Mouse (Mus musculus) c-Kit-positive CD71-negative TER-119-negative erythroid progenitor cells, embryonic 14.5 days (primary cell): ENCODE measurements around the gene Slc25a33.
"Not testable (repeated sequence)": the region's sequence is repeated elsewhere in the genome, so short reads cannot be mapped to it uniquely, and the experiment has no call there.

Experiments
- DNase-seq: peaks from one replicate; pipeline ENCODE4 v3.0.0-alpha.2; 2013; ENCODE audit warnings: low read depth

Gene Slc25a33

GRCm38 (mm10) chr4:149758423-149758822, 15.7 kb downstream of the Slc25a33 start:
- DNase-seq: no peak

GRCm38 (mm10) chr4:149756546-149756945, 17.5 kb downstream of the Slc25a33 start:
- DNase-seq: not testable (repeated sequence)

GRCm38 (mm10) chr4:149752836-149753235, 21.2 kb downstream of the Slc25a33 start:
- DNase-seq: no peak

- no peak for DNase-seq
Observed at GRCm38 (mm10) chr4:149752124-149752799, 21.8 kb downstream of the Slc25a33 start.

GRCm38 (mm10) chr4:149750671-149751070, 23.4 kb downstream of the Slc25a33 start:
- no peak for DNase-seq

- DNase-seq: not testable (repeated sequence)
Observed at GRCm38 (mm10) chr4:149749663-149750015, 24.4 kb downstream of the Slc25a33 start.

GRCm38 (mm10) chr4:149749003-149749662, 24.9 kb downstream of the Slc25a33 start:
- DNase-seq: no peak

GRCm38 (mm10) chr4:149744119-149744518, 30.0 kb downstream of the Slc25a33 start:
- no peak for DNase-seq

GRCm38 (mm10) chr4:149742011-149742530, 32.0 kb downstream of the Slc25a33 start:
- DNase-seq: no peak

GRCm38 (mm10) chr4:149740301-149740700, 33.8 kb downstream of the Slc25a33 start:
- DNase-seq: no peak

- DNase-seq: no peak
Observed at GRCm38 (mm10) chr4:149739478-149739877, 34.6 kb downstream of the Slc25a33 start.

- DNase-seq: peak; percentile 88
Observed at GRCm38 (mm10) chr4:149737383-149738324, 36.4 kb downstream of the Slc25a33 start, which contains the start of gene Tmem201. TSS of gene Tmem201 (minus strand) at chr4:149738044.

- DNase-seq: no peak
Observed at GRCm38 (mm10) chr4:149736581-149736980, 37.5 kb downstream of the Slc25a33 start.

GRCm38 (mm10) chr4:149735624-149736250, 38.3 kb downstream of the Slc25a33 start:
- no peak for DNase-seq

- DNase-seq: no peak
Observed at GRCm38 (mm10) chr4:149734730-149735475, 39.2 kb downstream of the Slc25a33 start.

- no peak for DNase-seq
Observed at GRCm38 (mm10) chr4:149734246-149734645, 39.8 kb downstream of the Slc25a33 start.

GRCm38 (mm10) chr4:149733748-149734147, 40.3 kb downstream of the Slc25a33 start:
- no peak for DNase-seq

GRCm38 (mm10) chr4:149732800-149733199, 41.3 kb downstream of the Slc25a33 start:
- DNase-seq: no peak

GRCm38 (mm10) chr4:149732313-149732712, 41.8 kb downstream of the Slc25a33 start:
- no peak for DNase-seq

GRCm38 (mm10) chr4:149730827-149731226, 43.2 kb downstream of the Slc25a33 start:
- no peak for DNase-seq

- no peak for DNase-seq
Observed at GRCm38 (mm10) chr4:149728810-149729209, 45.3 kb downstream of the Slc25a33 start.
